Mouse (Mus musculus) mouse trophoblast stem cell (cell line): ENCODE data around the gene Myh14.

Source experiments
- in situ Hi-C, 2 experiments: fragments of 300-500 bp; cut with MseI, MboI; formaldehyde crosslinking; loops; 2 replicates in 1 of 2; 3 replicates in 1 of 2; pipeline ENCODE4 v1.15.1; 2025

Myh14 gene

DNA sequence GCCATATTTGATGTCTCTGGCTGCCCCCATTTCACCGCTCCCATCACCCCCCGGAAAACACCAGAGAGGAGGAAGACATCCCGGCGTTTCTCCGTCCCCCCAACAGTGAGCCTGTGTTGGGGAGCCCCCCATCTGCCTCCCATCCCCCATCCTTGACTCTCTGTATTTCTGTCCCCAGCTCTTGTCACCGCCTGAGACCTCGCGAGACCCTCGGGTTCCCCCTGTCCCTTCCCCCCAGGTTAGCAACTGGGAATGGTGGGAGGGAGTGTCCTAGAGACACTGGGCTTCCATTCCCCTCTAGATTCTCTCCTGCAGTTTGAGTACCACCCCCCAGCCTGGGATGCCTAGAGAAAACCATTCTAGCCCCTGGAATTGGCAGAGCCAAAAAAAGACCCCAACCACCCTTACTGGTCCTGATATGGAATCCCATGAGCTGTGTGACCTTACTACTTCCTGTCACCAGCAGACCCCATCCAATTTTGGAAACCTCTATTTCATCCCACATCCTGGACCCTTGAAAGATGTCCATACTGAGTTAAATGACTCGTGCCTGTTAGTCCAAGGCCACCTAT is 69.9 kb downstream of the Myh14 start:
- in situ Hi-C loops = no loop called here

- in situ Hi-C loops = no loop called here
These were observed 72.3 kb downstream of the Myh14 start for GRCm38 (mm10) chr7:44598336-44598735.

DNA sequence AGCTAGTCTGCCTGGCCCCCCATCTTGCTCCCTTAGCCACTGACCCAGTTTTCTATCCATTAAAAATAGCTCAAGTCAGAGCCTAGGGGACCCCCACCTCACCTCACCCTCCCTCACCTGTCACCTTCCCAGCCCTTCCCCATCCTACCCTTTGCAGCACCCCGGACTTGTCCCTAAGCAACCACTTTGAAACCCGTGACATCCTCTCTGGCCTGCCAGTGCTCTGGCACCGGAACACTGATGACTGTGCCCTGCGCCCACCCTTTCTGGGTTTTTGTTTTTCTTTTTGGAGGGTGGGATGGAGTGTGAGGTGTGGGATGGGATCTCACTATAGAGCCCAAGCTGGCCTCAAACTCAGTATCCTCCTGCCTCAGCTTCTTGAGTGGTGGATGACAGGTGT is 73.0 kb downstream of the Myh14 start:
- in situ Hi-C loops = no loop called here

- in situ Hi-C loops = no loop called here
These were observed 73.6 kb downstream of the Myh14 start for GRCm38 (mm10) chr7:44596996-44597538.

DNA sequence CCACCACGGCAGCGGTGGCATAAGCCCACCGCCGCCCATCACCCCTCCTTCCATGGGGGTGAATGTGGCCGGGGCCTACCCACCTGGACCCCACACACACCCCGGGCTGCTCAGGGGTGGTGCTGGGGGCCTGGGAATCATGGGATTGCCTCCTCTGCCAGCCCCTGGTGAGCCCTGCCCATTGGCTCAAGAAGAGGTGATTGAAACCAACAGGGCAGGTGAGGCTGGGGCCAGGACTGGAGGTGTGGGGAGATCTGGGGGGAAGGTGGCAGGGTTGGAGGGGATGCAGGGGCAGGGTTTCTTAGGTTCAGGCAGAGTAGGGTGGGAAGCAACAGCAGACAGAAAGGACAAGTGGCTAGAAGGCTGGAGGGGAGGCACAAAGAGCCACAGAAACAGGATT is 74.6 kb downstream of the Myh14 start:
- in situ Hi-C loops = no loop called here

DNA sequence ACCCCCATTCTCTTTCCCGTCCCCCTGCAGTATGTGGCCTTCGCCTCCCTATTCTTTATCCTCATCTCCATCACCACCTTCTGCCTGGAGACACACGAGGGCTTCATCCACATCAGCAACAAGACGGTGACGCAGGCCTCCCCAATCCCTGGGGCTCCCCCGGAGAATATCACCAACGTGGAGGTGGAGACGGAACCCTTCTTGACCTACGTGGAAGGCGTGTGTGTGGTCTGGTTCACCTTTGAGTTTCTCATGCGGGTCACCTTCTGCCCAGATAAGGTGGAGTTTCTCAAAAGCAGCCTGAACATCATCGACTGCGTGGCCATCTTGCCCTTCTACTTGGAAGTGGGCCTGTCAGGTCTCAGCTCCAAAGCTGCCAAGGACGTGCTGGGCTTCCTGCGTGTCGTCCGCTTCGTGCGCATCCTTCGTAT is 75.5 kb downstream of the Myh14 start:
- in situ Hi-C loops = no loop called here

- in situ Hi-C loops = no loop called here
These were observed 76.4 kb downstream of the Myh14 start for GRCm38 (mm10) chr7:44594291-44594690.

- in situ Hi-C loops = no loop called here
These were observed 76.9 kb downstream of the Myh14 start for GRCm38 (mm10) chr7:44593775-44594174.

DNA sequence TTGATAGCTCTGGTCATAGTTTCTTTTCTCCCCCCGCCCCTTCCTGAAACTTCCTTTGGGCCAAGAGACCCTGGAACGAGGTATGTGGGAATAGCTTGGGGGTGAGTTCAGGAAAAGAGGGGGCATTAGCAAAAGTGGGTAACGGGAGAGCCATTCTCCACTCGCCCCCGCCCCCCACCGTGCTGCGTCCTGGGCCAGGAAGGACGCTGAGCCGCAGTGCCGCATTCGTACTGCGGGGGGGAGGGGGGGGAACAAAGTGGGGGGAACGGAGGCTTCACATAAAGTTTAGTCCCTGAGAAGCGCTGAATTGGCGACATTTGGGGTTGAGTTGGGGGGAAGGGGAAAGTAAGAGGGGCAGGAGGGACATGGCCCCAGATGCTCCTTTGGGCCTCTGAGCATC is 77.6 kb downstream of the Myh14 start:
- in situ Hi-C loops = no loop called here

GRCm38 (mm10) chr7:44591348-44592116 is 79.1 kb downstream of the Myh14 start:
- in situ Hi-C loops = no loop called here

DNA sequence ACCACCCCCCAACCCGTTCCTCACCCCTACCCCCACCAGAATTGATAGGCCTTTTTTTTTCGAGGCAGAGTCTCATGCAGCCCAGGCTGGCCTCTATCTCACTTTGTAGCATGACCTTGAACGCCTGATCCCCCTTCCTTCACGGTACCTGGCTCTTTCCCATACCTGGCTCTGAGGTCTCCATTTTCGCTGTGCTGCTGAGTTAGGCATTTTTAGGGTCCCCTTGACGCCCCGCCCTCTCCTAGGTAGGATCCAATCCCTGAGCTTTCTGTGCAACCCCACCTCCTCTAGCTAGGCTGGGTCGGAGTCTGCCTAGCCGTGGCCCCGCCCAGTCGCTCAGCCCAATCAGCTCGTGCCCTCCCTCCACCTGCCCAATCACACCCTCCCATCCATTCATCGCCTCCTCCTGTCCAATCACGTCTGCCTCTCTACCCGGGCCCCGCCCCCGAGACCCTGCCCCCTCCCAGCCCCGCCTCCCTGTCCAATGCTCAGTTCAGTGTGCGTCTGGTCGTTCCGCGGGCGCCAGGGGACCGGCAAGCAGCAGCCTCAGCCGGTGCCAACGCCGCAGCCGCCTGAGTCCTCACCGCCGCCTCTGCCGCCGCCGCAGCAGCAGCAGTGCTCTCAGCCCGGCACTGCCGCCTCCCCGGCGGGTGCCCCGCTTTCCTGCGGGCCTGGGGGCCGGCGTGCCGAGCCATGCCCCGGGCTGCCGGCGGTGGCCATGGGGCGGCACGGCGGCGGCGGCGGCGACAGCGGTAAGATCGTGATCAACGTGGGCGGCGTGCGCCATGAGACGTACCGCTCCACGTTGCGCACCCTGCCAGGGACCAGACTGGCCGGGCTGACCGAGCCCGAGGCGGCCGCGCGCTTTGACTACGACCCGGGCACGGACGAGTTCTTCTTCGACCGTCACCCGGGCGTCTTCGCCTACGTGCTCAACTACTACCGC is 80.0 kb downstream of the Myh14 start, which contains the start of gene Kcnc3:
Gene Kcnc3, plus strand, starts transcription at position 263 of the 946 bp plus-strand sequence.
- in situ Hi-C loops = no loop called here

DNA sequence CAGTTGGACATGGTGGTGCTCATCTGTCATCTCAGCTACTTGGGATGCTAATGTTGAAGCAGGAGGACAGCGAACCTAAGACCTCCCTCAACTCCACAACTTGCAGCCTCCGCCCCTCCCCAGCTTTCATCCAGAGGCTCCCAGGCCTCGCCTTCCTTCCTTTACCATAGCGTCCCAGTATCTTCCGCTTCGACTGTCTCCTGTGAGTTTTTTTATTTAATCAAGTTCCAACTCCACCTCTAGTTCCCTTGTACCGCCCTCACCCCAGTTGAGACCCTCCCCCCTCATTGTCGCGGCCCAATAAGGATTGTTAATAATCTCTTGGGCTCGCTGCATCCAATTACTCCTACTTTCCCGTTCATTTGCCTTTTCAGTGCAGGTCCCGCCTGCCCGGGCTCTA is 80.7 kb downstream of the Myh14 start:
- in situ Hi-C loops = no loop called here

DNA sequence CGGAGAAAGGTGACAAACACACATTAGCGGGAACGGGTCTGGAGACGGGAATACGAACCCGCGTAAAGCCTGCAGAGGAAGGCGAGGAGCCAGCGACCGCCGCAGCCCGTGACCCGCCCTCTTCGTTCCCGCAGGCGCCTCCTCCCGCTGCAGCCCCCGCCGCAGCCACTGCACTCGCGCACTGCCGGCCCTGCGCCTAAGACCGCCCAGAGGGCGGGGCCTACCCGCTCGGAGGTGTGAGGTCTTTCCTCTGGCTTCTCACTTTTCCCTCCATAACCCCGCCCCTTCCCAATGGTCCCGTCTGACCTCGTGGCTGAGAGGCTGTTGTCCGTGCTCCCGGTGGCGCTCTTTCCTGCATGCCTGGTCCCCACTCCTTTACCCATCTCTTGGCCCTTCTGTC is 81.5 kb downstream of the Myh14 start:
- in situ Hi-C loops = no loop called here

DNA sequence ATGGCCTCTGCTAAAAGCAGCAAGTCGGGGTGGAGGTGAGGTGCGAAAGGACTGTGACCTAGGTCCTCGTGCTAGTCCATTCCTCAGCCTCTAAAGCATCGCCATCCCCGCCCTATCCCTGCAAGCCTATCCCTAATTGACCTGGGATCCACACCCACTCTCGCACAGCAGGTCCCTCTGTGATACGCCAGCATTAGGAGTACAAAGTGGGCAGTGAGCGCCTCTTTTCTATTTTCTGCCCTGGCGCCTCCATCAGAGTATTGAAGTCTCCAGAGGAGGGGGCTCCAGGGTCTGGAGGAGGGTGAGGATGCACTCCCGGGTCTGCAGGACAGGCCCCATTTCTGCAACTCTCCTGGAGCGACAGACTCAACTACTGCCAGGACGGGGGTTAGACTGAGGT is 82.3 kb downstream of the Myh14 start:
- in situ Hi-C loops = no loop called here

DNA sequence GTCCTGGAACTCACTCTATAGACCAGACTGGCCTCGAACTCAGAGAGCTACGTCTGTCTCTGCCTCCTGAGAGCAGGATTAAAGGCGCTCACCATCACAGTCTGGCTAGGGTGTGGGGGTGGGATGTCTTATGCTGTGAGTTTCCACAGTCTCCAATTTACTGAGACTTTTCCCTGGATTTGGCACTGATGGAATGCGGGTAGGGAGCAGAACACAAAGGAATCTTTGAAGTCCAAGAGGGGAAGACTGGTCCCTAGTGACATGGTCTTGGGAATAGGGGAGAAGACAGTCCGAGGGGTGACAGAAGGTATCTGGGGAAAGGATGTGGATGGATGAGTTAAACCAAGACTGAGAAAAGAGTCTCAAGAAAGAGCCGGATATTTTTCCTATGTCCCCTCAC is 83.0 kb downstream of the Myh14 start:
- in situ Hi-C loops = no loop called here

- in situ Hi-C loops = no loop called here
These were observed 83.7 kb downstream of the Myh14 start for GRCm38 (mm10) chr7:44586930-44587329.

DNA sequence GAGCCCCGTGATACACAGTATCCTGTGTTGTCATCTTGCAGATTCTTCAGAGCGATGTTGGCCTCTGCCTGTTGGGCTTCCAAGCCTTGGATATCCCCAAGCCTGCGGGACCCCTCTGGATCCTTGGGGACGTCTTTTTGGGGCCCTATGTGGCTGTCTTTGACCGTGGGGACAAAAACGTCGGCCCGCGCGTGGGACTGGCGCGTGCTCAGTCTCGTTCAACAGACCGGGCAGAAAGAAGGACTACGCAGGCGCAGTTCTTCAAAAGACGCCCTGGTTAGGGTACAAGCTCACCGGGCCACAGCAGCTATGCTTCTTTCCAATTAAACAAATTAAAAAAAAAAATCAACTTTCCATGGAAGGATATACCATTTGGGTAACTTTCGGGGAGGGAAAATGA is 84.1 kb downstream of the Myh14 start:
- in situ Hi-C loops = no loop called here

DNA sequence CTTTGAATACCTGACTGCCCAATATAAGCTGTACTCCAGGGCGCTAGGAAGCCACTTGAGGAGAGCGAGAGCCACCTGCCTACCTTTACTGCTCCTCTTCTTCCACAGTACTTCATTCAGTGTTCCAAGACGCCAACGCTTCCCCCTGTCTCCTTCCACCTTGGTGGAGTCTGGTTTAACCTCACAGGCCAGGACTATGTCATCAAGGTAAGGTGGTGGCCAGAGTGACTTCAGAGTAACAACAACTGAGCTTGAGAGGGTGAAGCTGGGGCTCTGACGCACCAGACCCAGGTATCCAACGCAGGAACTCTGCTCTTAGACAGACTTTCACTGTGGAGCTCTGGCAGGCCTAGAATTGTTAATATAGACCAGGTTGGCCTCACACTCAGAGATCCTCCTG is 85.0 kb downstream of the Myh14 start:
- in situ Hi-C loops = no loop called here

DNA sequence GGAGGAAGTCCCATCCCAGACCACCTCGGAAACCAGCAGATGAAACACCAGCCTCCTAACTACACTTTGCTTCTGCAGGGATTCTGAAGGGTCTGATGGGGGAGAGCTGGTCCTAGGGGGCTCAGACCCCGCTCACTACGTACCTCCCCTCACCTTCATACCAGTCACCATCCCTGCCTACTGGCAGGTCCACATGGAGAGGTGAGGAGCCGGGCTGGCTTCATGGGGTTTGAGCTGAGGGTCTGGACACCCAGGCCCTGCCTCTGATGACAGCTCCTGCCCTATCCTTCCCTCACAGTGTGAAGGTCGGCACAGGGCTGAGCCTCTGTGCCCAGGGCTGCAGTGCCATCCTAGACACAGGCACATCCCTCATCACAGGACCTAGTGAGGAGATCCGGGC is 85.7 kb downstream of the Myh14 start:
- in situ Hi-C loops = no loop called here

DNA sequence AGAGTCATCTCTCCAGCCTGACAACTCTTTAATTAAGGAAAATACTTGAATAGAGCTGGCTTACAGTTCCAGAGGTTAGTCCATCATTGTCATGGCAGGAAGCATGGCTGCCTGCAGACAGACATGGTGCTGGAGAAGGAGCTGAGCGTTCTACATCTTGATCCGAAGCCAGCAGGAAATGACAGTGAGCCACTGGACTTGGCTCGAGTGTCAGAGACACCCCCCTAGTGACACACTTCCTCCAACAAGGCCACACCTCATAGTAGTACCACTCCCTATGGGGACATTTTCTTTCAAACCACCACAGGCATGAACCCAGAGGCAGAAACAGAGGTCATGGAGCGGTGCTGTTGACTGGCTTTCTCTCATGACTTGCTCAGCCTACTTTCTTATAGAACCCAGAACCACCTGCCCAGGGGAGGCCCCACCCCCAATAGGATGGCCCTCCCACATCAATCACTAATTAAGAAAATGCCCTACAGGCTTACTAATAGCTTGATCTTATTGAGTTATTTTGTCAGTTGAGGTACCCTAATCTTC is 86.3 kb downstream of the Myh14 start:
- in situ Hi-C loops = no loop called here

DNA sequence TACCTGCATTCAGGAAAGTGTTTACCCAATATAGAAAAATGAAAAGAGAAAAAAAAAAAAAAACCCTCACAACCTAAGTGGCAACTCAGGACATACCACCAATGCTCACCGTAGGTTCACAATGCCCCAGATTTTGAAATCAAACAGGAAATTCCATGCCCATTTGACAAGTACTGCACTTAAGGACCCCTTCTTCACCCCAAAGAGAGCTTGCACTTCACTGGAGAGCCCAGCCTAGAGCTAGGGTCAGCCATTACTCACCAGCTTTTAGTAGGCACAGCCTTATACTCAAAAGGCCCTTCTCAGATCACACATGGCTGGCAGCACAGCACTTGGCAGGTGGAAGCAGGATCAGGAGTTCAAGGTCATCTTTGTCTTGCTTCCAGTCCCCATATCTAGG is 87.5 kb downstream of the Myh14 start:
- in situ Hi-C loops = no loop called here

GRCm38 (mm10) chr7:44582709-44583108 is 87.9 kb downstream of the Myh14 start:
- in situ Hi-C loops = no loop called here
